Mouse (Mus musculus): ENCODE results near the gene Prkar2b.

DNA sequence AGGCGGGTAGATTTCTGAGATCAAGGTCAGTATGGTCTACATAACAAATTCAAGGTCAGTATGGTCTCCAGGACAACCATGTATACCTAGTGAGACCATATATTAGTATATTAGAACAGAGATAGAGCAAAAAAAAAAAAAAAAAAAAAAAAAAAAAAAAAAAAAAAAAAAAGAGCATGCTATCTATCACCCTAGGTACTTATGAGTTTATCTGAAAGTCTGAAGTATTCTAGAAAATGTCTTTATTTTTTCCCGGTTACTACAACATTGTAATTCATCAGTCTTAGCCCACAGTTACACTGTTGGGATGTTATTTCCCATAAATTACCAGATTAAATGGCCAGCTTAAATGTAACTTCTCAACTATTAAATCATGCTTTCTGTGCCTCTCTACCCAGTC, 116.7 kb downstream of the Prkar2b start:
- TF ChIP-seq CTCF (IDR thresholded peaks at IDR 0.05 in 2 of 3, conservative IDR thresholded peaks at IDR 0.05 in 1 of 3; ENCODE audit: control insufficient read depth in 1 of 3, insufficient read depth in 1 of 3, low read depth in 2 of 3, low read length in 3 of 3, poor library complexity in 1 of 3, severe bottlenecking in 1 of 3) = no peak
- TF ChIP-seq ELF1 (IDR thresholded peaks at IDR 0.05; ENCODE audit: low read depth, low read length) = no peak
- TF ChIP-seq POLR2AphosphoS2 (IDR thresholded peaks at IDR 0.05; ENCODE audit: low read length) = no peak

Data from MEL (cell line).